Mouse (Mus musculus): Measurements from ENCODE around the gene Kars.

Gene Kars

DNA sequence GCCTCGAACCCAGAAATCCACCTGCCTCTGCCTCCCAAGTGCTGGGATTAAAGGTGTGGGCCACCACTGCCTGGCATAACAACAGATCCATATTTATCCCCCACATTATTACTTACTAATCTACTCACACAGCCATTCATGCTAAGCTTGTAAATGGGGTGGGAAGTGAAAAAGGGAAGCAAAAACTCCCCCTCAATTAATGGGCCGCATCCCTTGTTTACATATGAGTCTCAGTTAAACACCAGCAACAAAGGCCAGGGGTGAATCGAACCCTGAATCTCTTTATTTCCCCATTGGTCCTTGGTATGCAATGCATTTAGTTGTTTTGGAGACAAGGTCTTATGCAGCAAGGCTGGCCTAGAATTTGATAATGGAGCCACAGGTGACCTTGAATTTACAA is 60.3 kb downstream of the Kars start:
- in situ Hi-C loops (cut with MboI, MseI), result no loop called here

DNA sequence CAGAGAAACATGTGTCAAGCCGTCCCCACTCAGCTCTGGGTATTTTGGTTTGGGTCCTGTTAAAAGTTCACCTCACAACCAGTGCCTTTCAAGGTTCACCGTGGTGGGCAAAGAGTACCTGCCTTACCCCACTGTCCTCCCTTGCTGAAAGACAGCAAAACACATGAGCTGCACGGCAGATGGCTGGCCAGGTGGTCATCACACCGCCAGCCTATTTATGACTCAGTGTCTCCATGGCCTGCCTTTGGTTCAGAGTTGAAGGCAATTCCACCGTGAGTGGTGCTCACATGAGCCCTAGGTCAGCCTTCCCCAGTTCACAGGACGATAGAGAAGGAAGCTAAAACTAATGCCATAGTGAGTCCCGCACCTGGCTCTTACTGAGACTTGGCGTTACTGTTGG is 63.2 kb downstream of the Kars start:
- in situ Hi-C loops (cut with MboI, MseI), result loop anchor here in 1 of 2 experiments (5.0 kb wide), 1 partner anchor 34 kb away; no protein-coding TSS in a partner anchor

DNA sequence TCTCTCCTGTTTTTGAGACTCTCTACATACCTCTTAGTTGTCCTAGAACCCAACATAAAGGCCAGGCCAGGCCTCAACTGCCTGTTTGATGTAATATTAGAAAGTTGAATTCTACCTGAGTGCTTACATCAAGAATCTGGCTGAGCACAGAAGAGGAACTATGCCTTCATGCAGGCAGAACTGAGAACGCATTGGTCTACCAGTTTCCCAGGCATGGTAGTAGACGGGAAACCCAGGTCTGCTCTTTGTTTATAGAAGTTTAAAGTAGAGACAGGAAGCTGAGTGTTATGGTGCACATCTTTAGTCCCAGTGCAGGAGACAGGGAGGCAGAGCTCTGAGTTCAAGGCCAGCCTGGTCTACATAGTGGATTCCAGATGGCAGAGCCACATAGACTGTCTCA is 64.0 kb downstream of the Kars start:
- in situ Hi-C loops (cut with MboI, MseI), result loop anchor here in 1 of 2 experiments (5.0 kb wide), 1 partner anchor 35 kb away; no protein-coding TSS in a partner anchor

DNA sequence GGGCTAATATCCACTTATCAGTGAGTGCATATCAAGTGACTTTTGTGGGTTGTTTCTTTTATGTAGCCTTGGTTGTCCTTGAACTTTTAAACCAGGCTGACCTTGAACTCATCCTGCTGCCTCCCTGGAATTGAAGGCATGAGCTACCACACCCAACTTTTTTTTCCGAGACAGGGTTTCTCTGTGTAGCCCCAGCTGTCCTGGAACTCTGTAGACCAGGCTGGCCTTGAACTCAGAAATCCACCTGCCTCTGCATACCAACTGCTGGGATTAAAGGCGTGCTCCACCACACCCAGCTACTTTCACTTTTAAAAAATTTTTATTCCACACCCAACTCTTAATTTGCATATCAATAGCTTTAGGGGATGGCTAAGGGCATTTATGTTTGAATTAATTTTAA is 67.6 kb downstream of the Kars start:
- in situ Hi-C loops (cut with MboI, MseI), result no loop called here

All from T-helper 17 cell (primary cell).